8 mouse cellular contexts compared by ENCODE assay signal in genomic region chr4:83500154-83501036, GRCm38 (mm10). TPM values are rescaled to one million over a fixed set of nuclear protein-coding genes. Genes with fewer than 3 reads are reported as not detected.
DNase-seq lines count a peak whose midpoint lies in the region; ATAC-seq and TF ChIP-seq lines count a peak whose summit lies in the region.

No protein-coding gene starts in this region.

- H3K27ac ChIP-seq in heart, embryonic 16.5 days (ENCODE audit: low read length), result no peak overlapping the region
- H3K27ac ChIP-seq in hindbrain, embryonic 11.5 days (ENCODE audit: low read depth, low read length), result 0 out of 2 replicates have a peak overlapping the region, but pooled peaks have one; percentile 12
- H3K27ac ChIP-seq in liver, embryonic 15.5 days (replicated peaks), result no peak overlapping the region

- no peaks in the 10 kb centered on the region; the same call in 1 of the 2 replicates for H3K4me1 ChIP-seq in heart, embryonic 16.5 days (ENCODE audit: control insufficient read depth, insufficient read depth, low read length)
- H3K4me1 ChIP-seq in hindbrain, embryonic 11.5 days (replicated peaks; ENCODE audit: control insufficient read depth, insufficient read depth, low read length), result no peaks in the 10 kb centered on the region
- no peaks in the 10 kb centered on the region for H3K4me1 ChIP-seq in liver, embryonic 15.5 days (replicated peaks)
- H3K4me1 ChIP-seq in lung, adult 2 months (ENCODE audit: control insufficient read depth, insufficient read depth, low read length), result no peaks in the 10 kb centered on the region

- ATAC-seq in heart, embryonic 16.5 days (replicated peaks; ENCODE audit: extremely low read depth, insufficient read depth, low FRiP score), result peak; percentile 23; the same call in 1 of the 2 replicates
- peak; percentile 92 for ATAC-seq in hindbrain, embryonic 11.5 days (ENCODE audit: low FRiP score)
- no peak for ATAC-seq in liver, embryonic 15.5 days (ENCODE audit: insufficient read depth)
- ATAC-seq in erythroblast, adult 5-6 weeks (replicated peaks; ENCODE audit: low FRiP score, poor library complexity, severe bottlenecking), result no peak

- H3K36me3 ChIP-seq in heart, embryonic 16.5 days (ENCODE audit: control insufficient read depth, insufficient read depth), result no peaks in the 10 kb centered on the region
- no peaks in the 10 kb centered on the region for H3K36me3 ChIP-seq in hindbrain, embryonic 11.5 days (ENCODE audit: control insufficient read depth, insufficient read depth, low read length)
- no peaks in the 10 kb centered on the region for H3K36me3 ChIP-seq in liver, embryonic 15.5 days (replicated peaks)

- H3K4me3 ChIP-seq in heart, embryonic 16.5 days (ENCODE audit: low read length), result peak overlapping the region; percentile 24
- peak overlapping the region; percentile 18 for H3K4me3 ChIP-seq in hindbrain, embryonic 11.5 days (ENCODE audit: low read depth, low read length)
- no peak overlapping the region for H3K4me3 ChIP-seq in liver, embryonic 15.5 days (replicated peaks)
- no peak overlapping the region for H3K4me3 ChIP-seq in lung, adult 2 months (replicated peaks; ENCODE audit: extremely low read depth, low read depth, low read length)

- no peaks in the 10 kb centered on the region for H3K9me3 ChIP-seq in heart, embryonic 16.5 days (replicated peaks; ENCODE audit: control insufficient read depth, low read length)
- no peaks in the 10 kb centered on the region for H3K9me3 ChIP-seq in hindbrain, embryonic 11.5 days (ENCODE audit: control insufficient read depth, low read length)
- H3K9me3 ChIP-seq in liver, embryonic 15.5 days (replicated peaks), result no peaks in the 10 kb centered on the region

- TF ChIP-seq POLR2A in lung, adult 2 months (IDR thresholded peaks at IDR 0.05; ENCODE audit: borderline replicate concordance, extremely low read depth, low read depth, low read length), result no peak

- no peak for TF ChIP-seq CTCF in lung, adult 2 months (IDR thresholded peaks at IDR 0.05; ENCODE audit: insufficient read depth, low read length)

- 15% methylated on average over 22 of the region's 22 CpGs for WGBS in heart, embryonic 16.5 days
- WGBS in hindbrain, embryonic 11.5 days, result 6% methylated on average over 22 of the region's 22 CpGs
- WGBS in liver, embryonic 15.5 days (ENCODE audit: insufficient replicate concordance), result 21% methylated on average over 22 of the region's 22 CpGs
- WGBS in lung, adult 2 months, result 19% methylated on average over 22 of the region's 22 CpGs

- no peak overlapping the region for H3K9ac ChIP-seq in heart, embryonic 16.5 days (ENCODE audit: low read length)
- H3K9ac ChIP-seq in hindbrain, embryonic 11.5 days (ENCODE audit: low read depth, low read length), result 0 out of 2 replicates have a peak overlapping the region, but pooled peaks have one; percentile 24
- H3K9ac ChIP-seq in liver, embryonic 15.5 days, result no peak overlapping the region

- H3K4me2 ChIP-seq in heart, embryonic 16.5 days (ENCODE audit: low read depth, low read length), result peak overlapping the region; percentile 51
- peak overlapping the region; percentile 29 for H3K4me2 ChIP-seq in hindbrain, embryonic 11.5 days (replicated peaks; ENCODE audit: low read depth, low read length)
- H3K4me2 ChIP-seq in liver, embryonic 15.5 days, result peak overlapping the region; percentile 30

- no peak for DNase-seq in heart, adult 9 months (ENCODE audit: low spot score in 2 of 2)
- DNase-seq in brain, adult 2 months (ENCODE audit: low read depth, low spot score), result peak; percentile 68
- peak; percentile 76 for DNase-seq in hindbrain, embryonic 11.5 days (ENCODE audit: low spot score)
- DNase-seq in adrenal gland, postnatal 25 days, result no peak
- no peak for DNase-seq in lung, adult 2 months

- no peaks in the 10 kb centered on the region for H3K27me3 ChIP-seq in heart, embryonic 16.5 days (ENCODE audit: control insufficient read depth, insufficient read depth, low read length)
- H3K27me3 ChIP-seq in hindbrain, embryonic 11.5 days (ENCODE audit: control insufficient read depth, insufficient read depth, low read length), result no peaks in the 10 kb centered on the region
- H3K27me3 ChIP-seq in liver, embryonic 15.5 days, result 0 out of 2 replicates have a peak, but pooled peaks cover 10% of the 10 kb centered on the region

RNA-seq across cellular contexts. Expression of gene Psip1, which starts 14.1 kb away (rescaled TPM):
- polyA plus RNA-seq in heart, embryonic 16.5 days (2015; fragmentation: Nextera tagmentation; extraction: Ambion mirVana), result 69.0 and 82.9 TPM in 2 replicates
- 400 and 407 TPM in 2 replicates for polyA plus RNA-seq in hindbrain, embryonic 11.5 days (2014; fragmentation: Nextera tagmentation; extraction: Ambion mirVana)
- 37.1 and 42.8 TPM in 2 replicates for polyA plus RNA-seq in liver, embryonic 15.5 days (2015; fragmentation: Nextera tagmentation; extraction: Ambion mirVana)
- 58.7 and 67.3 TPM in 2 replicates for total RNA-seq in adrenal gland, postnatal 25 days (2021)
- polyA plus RNA-seq in lung, adult 2 months (2012; rRNA removed), result 18.0 and 24.0 TPM in 2 replicates
- total RNA-seq in erythroblast, adult 5-6 weeks (2015; ENCODE audit: low replicate concordance), result 52.1 and 60.8 TPM in 2 replicates
- total RNA-seq in erythroblast, adult 5-6 weeks (2017; ENCODE audit: low replicate concordance), result 57.2 and 81.7 TPM in 2 replicates

RNA-seq across cellular contexts. Expression of gene Ccdc171, which starts 24.9 kb away (rescaled TPM):
- 3.5 and 3.8 TPM in 2 replicates for polyA plus RNA-seq in heart, embryonic 16.5 days (2015; fragmentation: Nextera tagmentation; extraction: Ambion mirVana)
- 3.8 and 4.5 TPM in 2 replicates for polyA plus RNA-seq in hindbrain, embryonic 11.5 days (2014; fragmentation: Nextera tagmentation; extraction: Ambion mirVana)
- polyA plus RNA-seq in liver, embryonic 15.5 days (2015; fragmentation: Nextera tagmentation; extraction: Ambion mirVana), result 0.86 and 1.0 TPM in 2 replicates
- 3.6 and 3.7 TPM in 2 replicates for total RNA-seq in adrenal gland, postnatal 25 days (2021)
- polyA plus RNA-seq in lung, adult 2 months (2012; rRNA removed), result 0.81 and 1.5 TPM in 2 replicates
- 1.5 and 5.8 TPM in 2 replicates for total RNA-seq in erythroblast, adult 5-6 weeks (2015; ENCODE audit: low replicate concordance)
- total RNA-seq in erythroblast, adult 5-6 weeks (2017; ENCODE audit: low replicate concordance), result 1.8 and 3.2 TPM in 2 replicates

Comparison
In these comparisons a context has a peak if more than half of its experiments do, and no peak if none do; other contexts are left out.
1. ATAC-seq: peak in heart, embryonic 16.5 days (single experiment) and hindbrain, embryonic 11.5 days (single experiment); none in liver, embryonic 15.5 days (single experiment) and erythroblast, adult 5-6 weeks (single experiment).
2. H3K4me3 ChIP-seq: peak in heart, embryonic 16.5 days (single experiment) and hindbrain, embryonic 11.5 days (single experiment); none in liver, embryonic 15.5 days (single experiment) and lung, adult 2 months (single experiment).
3. DNase-seq: peak in brain, adult 2 months (single experiment) and hindbrain, embryonic 11.5 days (single experiment); none in heart, adult 9 months (0 of 2), adrenal gland, postnatal 25 days (single experiment) and lung, adult 2 months (single experiment).
4. Peak in every context shown above with its lines, with median percentiles within 50 percentile points of each other: H3K4me2 ChIP-seq.